Mouse (Mus musculus): ENCODE measurements at regions not wholly inside any gene's neighbourhood (a gene's known extent, or its start where the extent isn't known, plus 50 kb on each side); places are given as distances from the start of the nearest gene placed in this dataset.
"Not testable (repeated sequence)": the region's sequence is repeated elsewhere in the genome, so short reads cannot be mapped to it uniquely, and the experiment has no call there.

DNA sequence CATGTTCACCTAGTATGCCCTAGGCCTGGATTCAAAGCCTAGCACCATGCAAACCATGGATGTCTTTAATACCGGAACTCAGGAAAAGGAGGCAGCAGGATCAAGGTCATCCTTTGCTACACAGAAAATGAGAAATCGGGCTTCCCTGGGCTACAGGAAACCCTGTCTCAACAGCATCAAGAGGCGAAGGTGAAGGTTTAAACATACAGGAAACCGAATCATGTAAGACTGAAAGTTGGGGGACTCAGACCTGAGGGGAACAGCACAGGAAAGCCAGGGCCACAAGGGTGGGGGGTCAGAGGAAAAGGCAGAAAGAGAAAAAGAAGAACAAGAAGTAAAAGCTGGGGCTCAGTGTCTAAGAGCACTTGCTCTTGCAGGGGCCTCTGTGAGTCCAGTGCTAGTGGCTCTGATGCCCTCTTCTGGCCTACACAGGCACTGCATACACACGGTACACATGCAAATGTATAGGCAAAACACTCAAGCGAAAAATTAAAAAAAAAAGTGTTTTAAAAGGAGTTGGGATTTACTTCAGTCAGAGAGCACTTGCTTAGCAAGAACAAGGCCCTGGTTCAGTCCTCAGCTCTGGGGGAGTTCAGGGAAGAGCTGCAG, 111.5 kb downstream of the Raet1d start:
- TF ChIP-seq CTCF (IDR thresholded peaks at IDR 0.05; ENCODE audit: low read depth, low read length), result peak; percentile 8
- not testable (repeated sequence) for TF ChIP-seq POLR2A (IDR thresholded peaks at IDR 0.05; ENCODE audit: insufficient read depth, low read length); EP300 (IDR thresholded peaks at IDR 0.05; ENCODE audit: insufficient read depth, low read depth, low read length)
